Mouse (Mus musculus): Measurements from ENCODE around the gene Gm8660. TPM values are rescaled to one million over a fixed set of nuclear protein-coding genes. Genes with fewer than 3 reads are reported as not detected.
"Not testable (repeated sequence)": the region's sequence is repeated elsewhere in the genome, so short reads cannot be mapped to it uniquely, and the experiment has no call there.

The Gm8660 gene
- polyA plus RNA-seq (2016; fragmentation: Nextera tagmentation; extraction: Ambion mirVana) = not detected in 2 replicates

- not testable (repeated sequence) for H3K4me3 ChIP-seq; ATAC-seq (ENCODE audit: low FRiP score, low read depth); H3K4me1 ChIP-seq; H3K9ac ChIP-seq (replicated peaks); H3K9me3 ChIP-seq; H3K4me2 ChIP-seq (replicated peaks); H3K27ac ChIP-seq (replicated peaks); H3K36me3 ChIP-seq; H3K27me3 ChIP-seq
- WGBS = no CpG with 5 or more reads among the region's 1 CpGs
Measured at GRCm38 (mm10) chr7:22370939-22371338, at the start of gene Gm8660. Gene Gm8660 (minus strand): TSS chr7:22371039.

GRCm38 (mm10) chr7:22413283-22413682, 42.4 kb upstream of the Gm8660 start, which contains the start of gene Vmn1r148:
Gene Vmn1r148 (plus strand): TSS chr7:22413583.
- H3K27ac ChIP-seq (replicated peaks); H3K9me3 ChIP-seq; H3K4me1 ChIP-seq; H3K4me2 ChIP-seq (replicated peaks); H3K27me3 ChIP-seq; H3K4me3 ChIP-seq; ATAC-seq (ENCODE audit: low FRiP score, low read depth); H3K9ac ChIP-seq (replicated peaks); H3K36me3 ChIP-seq: not testable (repeated sequence)
- no CpG with 5 or more reads among the region's 3 CpGs for WGBS

- H3K4me1 ChIP-seq; H3K27ac ChIP-seq (replicated peaks); H3K9ac ChIP-seq (replicated peaks); H3K27me3 ChIP-seq; H3K4me2 ChIP-seq (replicated peaks); ATAC-seq (ENCODE audit: low FRiP score, low read depth); H3K9me3 ChIP-seq; H3K36me3 ChIP-seq; H3K4me3 ChIP-seq: not testable (repeated sequence)
- WGBS = no CpG with 5 or more reads among the region's 2 CpGs
Measured at GRCm38 (mm10) chr7:22329617-22330016, 41.2 kb downstream of the Gm8660 start, which contains the start of gene Gm4187. Gene Gm4187 (minus strand): TSS chr7:22329717.

Other genes with a start within 250 kb of the Gm8660 start
- gene Gm10666, start 236.3 kb downstream of the Gm8660 start, polyA plus RNA-seq (2016; fragmentation: Nextera tagmentation; extraction: Ambion mirVana) = not detected in 2 replicates
- gene Vmn1r142, start 207.0 kb downstream of the Gm8660 start, polyA plus RNA-seq (2016; fragmentation: Nextera tagmentation; extraction: Ambion mirVana) = not detected in 2 replicates
- not detected in 2 replicates for gene Vmn1r143, start 181.7 kb downstream of the Gm8660 start, polyA plus RNA-seq (2016; fragmentation: Nextera tagmentation; extraction: Ambion mirVana)
- gene Gm8653, start 169.8 kb downstream of the Gm8660 start, polyA plus RNA-seq (2016; fragmentation: Nextera tagmentation; extraction: Ambion mirVana) = not detected in 2 replicates
- not detected in 2 replicates for gene Gm8453, start 141.6 kb downstream of the Gm8660 start, polyA plus RNA-seq (2016; fragmentation: Nextera tagmentation; extraction: Ambion mirVana)
- gene Gm4187, start 41.3 kb downstream of the Gm8660 start, polyA plus RNA-seq (2016; fragmentation: Nextera tagmentation; extraction: Ambion mirVana) = not detected in 2 replicates
- gene Vmn1r148, start 42.5 kb upstream of the Gm8660 start, polyA plus RNA-seq (2016; fragmentation: Nextera tagmentation; extraction: Ambion mirVana) = not detected in 2 replicates
- not detected in 2 replicates for gene Vmn1r149, start 67.2 kb upstream of the Gm8660 start, polyA plus RNA-seq (2016; fragmentation: Nextera tagmentation; extraction: Ambion mirVana)
- gene Gm10665, start 93.0 kb upstream of the Gm8660 start, polyA plus RNA-seq (2016; fragmentation: Nextera tagmentation; extraction: Ambion mirVana) = not detected in 2 replicates
- not detected in 2 replicates for gene Vmn1r151, start 128.6 kb upstream of the Gm8660 start, polyA plus RNA-seq (2016; fragmentation: Nextera tagmentation; extraction: Ambion mirVana)
- not detected in 2 replicates for gene Vmn1r152, start 151.9 kb upstream of the Gm8660 start, polyA plus RNA-seq (2016; fragmentation: Nextera tagmentation; extraction: Ambion mirVana)
- gene Gm8677, start 163.8 kb upstream of the Gm8660 start, polyA plus RNA-seq (2016; fragmentation: Nextera tagmentation; extraction: Ambion mirVana) = not detected in 2 replicates
- gene Gm4201, start 194.3 kb upstream of the Gm8660 start, polyA plus RNA-seq (2016; fragmentation: Nextera tagmentation; extraction: Ambion mirVana) = not detected in 2 replicates
- not detected in 2 replicates for gene Gm4565, start 217.1 kb upstream of the Gm8660 start, polyA plus RNA-seq (2016; fragmentation: Nextera tagmentation; extraction: Ambion mirVana)

Data from midbrain, embryonic 12.5 days (tissue).